Mouse (Mus musculus) spleen, adult 2 months (tissue): ENCODE measurements around the gene Cdc37.

Experiments used
- CTCF ChIP-seq: fragments of 200-500 bp; IDR thresholded peaks from 2 replicates; pipeline ENCODE4 v1.5.1; 2011; ENCODE audit warnings: mild to moderate bottlenecking, inconsistent platforms; ENCODE audit not compliant: insufficient read depth, insufficient read length, insufficient replicate concordance; ENCODE audit errors: extremely low read depth
- POLR2A ChIP-seq: fragments of 200-500 bp; IDR thresholded peaks from 2 replicates; pipeline ENCODE4 v1.6.1; 2011; ENCODE audit warnings: low read depth, low read length, inconsistent platforms

DNA sequence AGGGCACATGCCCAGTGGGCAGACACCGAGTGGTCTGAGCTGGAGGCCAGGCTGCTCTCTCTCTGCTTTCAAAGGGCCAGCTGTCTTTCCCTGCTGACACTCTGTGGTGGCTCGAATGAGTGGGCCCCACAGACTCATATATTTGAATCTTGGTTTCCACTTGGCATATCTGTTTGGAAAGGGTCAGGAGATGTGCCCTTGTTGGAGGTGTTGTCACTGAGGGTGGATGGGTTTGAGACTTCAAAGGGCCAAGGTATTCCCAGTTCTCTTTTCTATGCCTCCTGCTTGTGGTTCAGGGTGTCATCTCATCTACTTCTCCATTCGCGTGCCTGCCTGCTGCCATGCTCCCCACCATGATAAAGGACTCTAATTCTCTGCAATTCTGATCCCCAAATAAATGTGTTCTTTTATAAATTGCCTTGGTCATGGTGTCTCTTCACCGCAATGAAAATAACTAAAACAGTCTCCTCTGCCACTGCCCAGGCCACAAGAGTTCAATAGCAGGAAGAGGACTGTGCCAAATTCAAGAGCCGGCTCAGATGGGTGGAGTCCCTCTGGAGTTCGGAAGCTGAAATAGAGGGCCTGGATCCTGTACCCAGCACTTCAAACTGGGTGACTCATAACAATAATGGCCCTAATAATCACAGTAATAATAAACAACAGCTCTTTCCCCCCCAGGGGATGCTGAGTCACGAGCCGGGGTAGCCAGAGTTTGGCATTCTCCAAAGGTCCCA, 15.0 kb downstream of the Cdc37 start:
- TF ChIP-seq POLR2A (no peak), CTCF (no peak)
